Mouse (Mus musculus): ENCODE results near the gene Gpr182. TPM values are rescaled to one million over a fixed set of nuclear protein-coding genes. Genes with fewer than 3 reads are reported as not detected.
"Not testable (repeated sequence)": the region's sequence is repeated elsewhere in the genome, so short reads cannot be mapped to it uniquely, and the experiment has no call there.

The Gpr182 gene
- 0.30 and 0.78 TPM in 2 replicates for polyA plus RNA-seq (2014; fragmentation: Nextera tagmentation; extraction: Ambion mirVana)

- WGBS: 67% methylated on average over 8 of the region's 8 CpGs
- no peak within 1 kb of the TSS for H3K9ac ChIP-seq (ENCODE audit: low read length)
- H3K9me3 ChIP-seq (replicated peaks; ENCODE audit: control insufficient read depth, low read length): no peaks in the 10 kb centered on the region
- ATAC-seq: no peak
- no peak within 1 kb of the TSS for H3K27ac ChIP-seq (ENCODE audit: low read depth, low read length)
- peaks cover 20% of the 10 kb centered on the region for H3K36me3 ChIP-seq (ENCODE audit: control insufficient read depth, insufficient read depth, low read length)
- H3K4me3 ChIP-seq (ENCODE audit: low read depth, low read length): no peak within 1 kb of the TSS
- no peaks in the 10 kb centered on the region for H3K27me3 ChIP-seq (replicated peaks; ENCODE audit: control insufficient read depth, insufficient read depth, low read length)
- no peak for DNase-seq (ENCODE audit: low spot score)
- H3K4me2 ChIP-seq (ENCODE audit: low read length): no peak within 1 kb of the TSS
- H3K4me1 ChIP-seq (ENCODE audit: control insufficient read depth, insufficient read depth, low read length): no peaks in the 10 kb centered on the region
Measured at GRCm38 (mm10) chr10:127751548-127751947, at the start of gene Gpr182. Gpr182 (minus strand) TSS chr10:127751732.

DNA sequence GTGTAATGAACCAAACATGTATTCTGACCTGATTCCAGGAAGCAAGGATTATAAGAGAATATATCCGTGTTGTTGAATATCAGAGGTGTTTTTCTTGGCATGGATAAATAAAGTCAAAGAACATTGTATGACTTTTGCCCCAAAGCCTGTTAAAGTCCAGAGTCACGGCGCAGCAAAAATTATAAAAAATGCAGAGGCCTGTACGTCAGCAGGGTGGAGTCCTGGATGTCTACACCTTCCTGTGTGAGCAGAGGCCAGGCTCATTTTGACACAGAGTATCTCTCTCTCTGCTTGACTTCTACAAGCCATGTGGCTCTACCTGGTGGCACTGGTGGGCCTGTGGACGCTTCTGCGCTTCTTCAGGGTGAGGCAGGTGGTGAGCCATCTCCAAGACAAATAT lies 49.4 kb upstream of the Gpr182 start, which contains the start of gene Rdh16:
TSS of gene Rdh16 (plus strand) at position 262 of the 400 bp plus-strand sequence.
- Histone ChIP-seq H3K9ac (ENCODE audit: low read length) (no peak within 1 kb of the TSS), H3K9me3 (replicated peaks; ENCODE audit: control insufficient read depth, low read length) (no peaks in the 10 kb centered on the region), H3K4me3 (ENCODE audit: low read depth, low read length) (no peak within 1 kb of the TSS), H3K4me1 (ENCODE audit: control insufficient read depth, insufficient read depth, low read length) (no peaks in the 10 kb centered on the region), H3K36me3 (ENCODE audit: control insufficient read depth, insufficient read depth, low read length) (no peaks in the 10 kb centered on the region), H3K27ac (ENCODE audit: low read depth, low read length) (no peak within 1 kb of the TSS), H3K4me2 (ENCODE audit: low read length) (no peak within 1 kb of the TSS), H3K27me3 (replicated peaks; ENCODE audit: control insufficient read depth, insufficient read depth, low read length) (no peaks in the 10 kb centered on the region)
- 90% methylated on average over 6 of the region's 6 CpGs for WGBS
- no peak for ATAC-seq
- no peak for DNase-seq (ENCODE audit: low spot score)

DNA sequence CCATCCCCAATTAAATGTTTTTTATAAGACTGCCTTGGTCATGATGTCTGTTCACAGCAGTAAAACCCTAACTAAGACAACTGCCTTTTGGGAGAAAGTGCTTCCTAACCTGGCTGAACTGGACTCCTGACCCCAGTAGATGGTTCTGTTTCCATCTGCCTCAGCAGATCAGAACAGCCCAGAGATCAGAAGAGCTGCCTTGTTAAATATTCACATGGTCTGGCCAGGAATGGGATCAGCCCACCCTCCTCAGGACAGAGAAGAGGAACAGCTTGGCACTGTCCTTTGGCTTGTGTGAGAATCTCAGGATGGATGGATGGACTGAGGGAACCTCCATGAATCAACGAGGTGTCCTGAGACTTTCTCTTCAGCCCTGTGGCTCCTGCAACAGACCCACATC lies 47.8 kb upstream of the Gpr182 start:
- no peak overlapping the region for H3K4me3 ChIP-seq (ENCODE audit: low read depth, low read length)
- H3K36me3 ChIP-seq (ENCODE audit: control insufficient read depth, insufficient read depth, low read length): no peaks in the 10 kb centered on the region
- H3K27ac ChIP-seq (ENCODE audit: low read depth, low read length): no peak overlapping the region
- no peaks in the 10 kb centered on the region for H3K4me1 ChIP-seq (ENCODE audit: control insufficient read depth, insufficient read depth, low read length)
- 88% methylated on average over 1 of the region's 1 CpGs for WGBS
- no peak overlapping the region for H3K4me2 ChIP-seq (ENCODE audit: low read length)
- DNase-seq (ENCODE audit: low spot score) (no peak), ATAC-seq (no peak)
- no peak overlapping the region for H3K9ac ChIP-seq (ENCODE audit: low read length)
- H3K9me3 ChIP-seq (replicated peaks; ENCODE audit: control insufficient read depth, low read length): no peaks in the 10 kb centered on the region
- no peaks in the 10 kb centered on the region for H3K27me3 ChIP-seq (replicated peaks; ENCODE audit: control insufficient read depth, insufficient read depth, low read length)

DNA sequence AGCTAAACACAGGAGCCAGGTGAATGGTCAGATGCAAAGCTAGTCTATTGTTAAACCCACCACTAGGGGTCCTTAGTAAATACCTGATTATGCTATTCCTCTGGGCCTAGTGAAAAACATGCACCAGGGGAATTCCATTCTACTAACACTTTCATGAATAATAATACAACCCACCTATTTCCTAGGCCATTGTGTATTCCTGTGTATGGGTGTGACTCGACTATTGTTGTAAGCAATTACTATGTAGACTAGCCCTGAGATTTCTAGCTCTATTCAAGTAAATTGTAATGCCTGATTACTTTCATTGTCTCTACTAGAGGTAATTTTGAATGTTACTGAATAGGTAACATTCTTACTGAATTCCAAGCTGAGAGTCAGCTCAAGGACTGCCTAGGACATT lies 33.9 kb upstream of the Gpr182 start:
- not testable (repeated sequence) for H3K27ac ChIP-seq (ENCODE audit: low read depth, low read length); DNase-seq (ENCODE audit: low spot score); ATAC-seq; H3K27me3 ChIP-seq (replicated peaks; ENCODE audit: control insufficient read depth, insufficient read depth, low read length); H3K9ac ChIP-seq (ENCODE audit: low read length); H3K4me2 ChIP-seq (ENCODE audit: low read length); H3K9me3 ChIP-seq (replicated peaks; ENCODE audit: control insufficient read depth, low read length); H3K36me3 ChIP-seq (ENCODE audit: control insufficient read depth, insufficient read depth, low read length); H3K4me3 ChIP-seq (ENCODE audit: low read depth, low read length); H3K4me1 ChIP-seq (ENCODE audit: control insufficient read depth, insufficient read depth, low read length)
- WGBS: 70% methylated on average over 1 of the region's 1 CpGs

DNA sequence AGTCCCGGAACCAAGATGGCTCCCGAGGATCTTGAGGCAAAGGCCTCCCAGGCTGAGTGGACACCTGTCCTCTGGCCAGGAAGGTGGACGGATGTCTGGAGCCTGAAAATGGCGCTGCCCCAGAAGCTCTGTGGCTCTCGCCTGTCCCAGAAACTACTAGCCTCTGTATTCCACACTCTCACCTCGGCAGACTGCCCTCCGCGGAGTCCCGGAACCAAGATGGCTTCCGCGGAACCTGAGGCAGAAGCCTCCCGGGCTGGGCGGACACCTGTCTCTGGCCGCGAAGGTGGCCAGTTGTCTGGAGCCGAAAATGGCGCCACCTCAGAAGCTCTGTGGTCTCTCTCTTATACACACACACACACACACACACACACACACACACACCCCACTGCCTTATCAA lies 30.8 kb upstream of the Gpr182 start:
- ATAC-seq; H3K9me3 ChIP-seq (replicated peaks; ENCODE audit: control insufficient read depth, low read length); H3K4me3 ChIP-seq (ENCODE audit: low read depth, low read length); H3K4me2 ChIP-seq (ENCODE audit: low read length); DNase-seq (ENCODE audit: low spot score); H3K27ac ChIP-seq (ENCODE audit: low read depth, low read length); H3K36me3 ChIP-seq (ENCODE audit: control insufficient read depth, insufficient read depth, low read length); H3K27me3 ChIP-seq (replicated peaks; ENCODE audit: control insufficient read depth, insufficient read depth, low read length); H3K4me1 ChIP-seq (ENCODE audit: control insufficient read depth, insufficient read depth, low read length); H3K9ac ChIP-seq (ENCODE audit: low read length): not testable (repeated sequence)
- 95% methylated on average over 17 of the region's 17 CpGs for WGBS

DNA sequence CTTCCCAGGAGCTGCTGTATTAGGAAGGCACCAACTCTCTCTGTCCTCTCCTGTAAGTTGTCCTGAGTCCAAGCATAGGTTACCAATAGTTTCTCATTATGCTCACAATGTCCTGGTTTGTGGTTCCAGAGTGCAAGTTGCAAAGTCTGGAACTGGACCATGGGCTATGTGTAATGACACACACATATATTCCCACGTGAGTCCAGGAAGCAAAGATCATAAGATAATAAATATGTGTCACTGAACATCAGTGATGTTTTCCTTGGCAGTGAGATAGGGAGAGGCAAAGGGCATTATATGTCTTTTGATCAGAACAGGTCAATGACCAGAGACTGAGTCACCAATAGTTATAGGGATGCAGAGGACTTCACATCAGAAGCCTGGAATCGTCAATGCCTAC lies 24.5 kb upstream of the Gpr182 start, which contains the start of gene Rdh9:
TSS of gene Rdh9 (plus strand) at position 376 of the 400 bp plus-strand sequence.
- H3K27ac ChIP-seq (ENCODE audit: low read depth, low read length): no peak within 1 kb of the TSS
- no peaks in the 10 kb centered on the region for H3K4me1 ChIP-seq (ENCODE audit: control insufficient read depth, insufficient read depth, low read length)
- WGBS: 81% methylated on average over 2 of the region's 2 CpGs
- ATAC-seq (no peak), DNase-seq (ENCODE audit: low spot score) (no peak)
- no peaks in the 10 kb centered on the region for H3K27me3 ChIP-seq (replicated peaks; ENCODE audit: control insufficient read depth, insufficient read depth, low read length)
- no peak within 1 kb of the TSS for H3K4me2 ChIP-seq (ENCODE audit: low read length)
- H3K36me3 ChIP-seq (ENCODE audit: control insufficient read depth, insufficient read depth, low read length): no peaks in the 10 kb centered on the region
- H3K4me3 ChIP-seq (ENCODE audit: low read depth, low read length): no peak within 1 kb of the TSS
- H3K9ac ChIP-seq (ENCODE audit: low read length): no peak within 1 kb of the TSS
- no peaks in the 10 kb centered on the region for H3K9me3 ChIP-seq (replicated peaks; ENCODE audit: control insufficient read depth, low read length)

GRCm38 (mm10) chr10:127766564-127766963 lies 15.0 kb upstream of the Gpr182 start:
- H3K36me3 ChIP-seq (ENCODE audit: control insufficient read depth, insufficient read depth, low read length): no peaks in the 10 kb centered on the region
- H3K27ac ChIP-seq (ENCODE audit: low read depth, low read length): no peak overlapping the region
- 81% methylated on average over 1 of the region's 1 CpGs for WGBS
- ATAC-seq (no peak), DNase-seq (ENCODE audit: low spot score) (no peak)
- no peaks in the 10 kb centered on the region for H3K27me3 ChIP-seq (replicated peaks; ENCODE audit: control insufficient read depth, insufficient read depth, low read length)
- no peaks in the 10 kb centered on the region for H3K4me1 ChIP-seq (ENCODE audit: control insufficient read depth, insufficient read depth, low read length)
- H3K4me2 ChIP-seq (ENCODE audit: low read length): no peak overlapping the region
- H3K9ac ChIP-seq (ENCODE audit: low read length): no peak overlapping the region
- no peak overlapping the region for H3K4me3 ChIP-seq (ENCODE audit: low read depth, low read length)
- H3K9me3 ChIP-seq (replicated peaks; ENCODE audit: control insufficient read depth, low read length): no peaks in the 10 kb centered on the region

DNA sequence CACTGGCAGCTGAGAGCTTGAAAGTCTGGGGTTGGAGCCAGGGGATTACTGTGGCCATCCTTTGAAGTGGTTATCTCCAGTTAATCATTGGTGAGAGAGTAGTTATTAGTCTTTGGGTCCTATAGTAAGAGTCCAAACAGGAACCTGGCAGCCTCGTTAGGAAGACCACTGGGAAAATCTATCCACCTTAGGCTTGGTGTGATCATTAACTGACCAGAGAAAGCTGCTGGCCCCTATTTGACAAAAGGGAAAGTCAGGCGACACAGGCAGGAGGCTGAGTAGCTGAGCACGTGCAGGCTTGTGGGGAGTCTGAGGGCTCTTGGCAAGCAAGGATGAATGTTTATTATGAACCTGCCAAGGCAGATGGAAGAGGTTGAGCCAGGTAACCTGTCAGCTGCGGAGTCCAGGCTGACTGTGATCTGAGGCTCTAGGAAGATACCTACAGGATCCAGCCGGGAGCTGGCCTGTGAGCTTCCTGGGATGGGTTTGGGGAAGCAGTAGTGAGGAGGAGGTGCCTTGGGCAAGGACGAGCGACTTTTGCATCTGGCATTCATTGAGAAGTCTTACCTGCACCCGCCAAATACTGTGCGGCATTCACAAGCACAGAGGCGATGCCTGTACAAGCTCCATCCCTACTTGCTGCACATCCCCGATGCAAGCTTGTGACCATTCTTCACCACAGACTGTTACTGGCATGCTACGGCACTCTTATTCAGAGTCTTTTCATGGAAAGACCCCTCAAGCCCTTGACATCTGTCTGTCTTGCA lies 12.6 kb upstream of the Gpr182 start:
- Histone ChIP-seq H3K27ac (ENCODE audit: low read depth, low read length) (no peak overlapping the region), H3K9ac (ENCODE audit: low read length) (no peak overlapping the region), H3K36me3 (ENCODE audit: control insufficient read depth, insufficient read depth, low read length) (no peaks in the 10 kb centered on the region), H3K4me2 (ENCODE audit: low read length) (no peak overlapping the region), H3K9me3 (replicated peaks; ENCODE audit: control insufficient read depth, low read length) (no peaks in the 10 kb centered on the region), H3K4me3 (ENCODE audit: low read depth, low read length) (no peak overlapping the region), H3K27me3 (replicated peaks; ENCODE audit: control insufficient read depth, insufficient read depth, low read length) (no peaks in the 10 kb centered on the region), H3K4me1 (ENCODE audit: control insufficient read depth, insufficient read depth, low read length) (no peaks in the 10 kb centered on the region)
- ATAC-seq (no peak), DNase-seq (ENCODE audit: low spot score) (no peak)
- 70% methylated on average over 12 of the region's 12 CpGs for WGBS

GRCm38 (mm10) chr10:127762926-127763325 lies 11.4 kb upstream of the Gpr182 start:
- ATAC-seq; H3K9me3 ChIP-seq (replicated peaks; ENCODE audit: control insufficient read depth, low read length); H3K4me3 ChIP-seq (ENCODE audit: low read depth, low read length); DNase-seq (ENCODE audit: low spot score); H3K4me2 ChIP-seq (ENCODE audit: low read length); H3K27me3 ChIP-seq (replicated peaks; ENCODE audit: control insufficient read depth, insufficient read depth, low read length); H3K9ac ChIP-seq (ENCODE audit: low read length); H3K36me3 ChIP-seq (ENCODE audit: control insufficient read depth, insufficient read depth, low read length); H3K4me1 ChIP-seq (ENCODE audit: control insufficient read depth, insufficient read depth, low read length); H3K27ac ChIP-seq (ENCODE audit: low read depth, low read length): not testable (repeated sequence)
- WGBS: 93% methylated on average over 10 of the region's 10 CpGs

All from forebrain, embryonic 14.5 days (tissue).